Mouse (Mus musculus) forebrain, embryonic 13.5 days (tissue): ENCODE measurements around the gene Ikzf2. TPM values are rescaled to one million over a fixed set of nuclear protein-coding genes. Genes with fewer than 3 reads are reported as not detected.

Source experiments
- ATAC-seq: fragments of 200-750 bp; cut with Nextera tagmentation; 2 replicates; pipeline ENCODE4 v1.8.0; 2017
- H3K27ac ChIP-seq: fragments of 300-500 bp; sonication (generic); 2 replicates; pipeline ENCODE4 v1.5.1; 2015; ENCODE audit warnings: inconsistent platforms, mild to moderate bottlenecking, moderate library complexity
- H3K27me3 ChIP-seq: fragments of 300-500 bp; sonication (generic); 2 replicates; pipeline ENCODE4 v1.6.1; 2015; ENCODE audit warnings: mild to moderate bottlenecking, inconsistent platforms
- H3K36me3 ChIP-seq: fragments of 300-500 bp; sonication (generic); 2 replicates; pipeline ENCODE4 v1.6.1; 2015; ENCODE audit warnings: mild to moderate bottlenecking, inconsistent platforms; ENCODE audit not compliant: poor library complexity, severe bottlenecking
- H3K4me1 ChIP-seq: fragments of 300-500 bp; sonication (generic); 2 replicates; pipeline ENCODE4 v1.6.1; 2015; ENCODE audit warnings: inconsistent platforms
- H3K4me2 ChIP-seq: fragments of 300-500 bp; sonication (generic); 2 replicates; pipeline ENCODE4 v1.6.1; 2015; ENCODE audit warnings: inconsistent platforms, mild to moderate bottlenecking, moderate library complexity
- H3K4me3 ChIP-seq: fragments of 300-500 bp; sonication (generic); 2 replicates; pipeline ENCODE4 v1.5.1; 2015; ENCODE audit warnings: mild to moderate bottlenecking, inconsistent platforms
- H3K9ac ChIP-seq: fragments of 300-500 bp; sonication (generic); 2 replicates; pipeline ENCODE4 v1.6.1; 2015; ENCODE audit warnings: mild to moderate bottlenecking, inconsistent platforms
- H3K9me3 ChIP-seq: fragments of 300-500 bp; sonication (generic); replicated peaks from 2 replicates; pipeline ENCODE4 v1.6.1; 2016; ENCODE audit warnings: inconsistent platforms
- WGBS: fragments of 180-500 bp; shearing (Covaris S2); methylation state at CpG from one replicate; pipeline ENCODE4 v1.1.7; 2015; 5-methylcytosine and 5-hydroxymethylcytosine counted together
- polyA plus RNA-seq: library from polyadenylated mRNA; unstranded; fragments of >200 nt; fragmentation: Nextera tagmentation; extraction: Ambion mirVana; gene quantifications from 2 replicates; pipeline ENCODE4 v1.2.1, GENCODE M21; 2015

The Ikzf2 gene
- polyA plus RNA-seq, 1 experiment from 2014 or later: 4.5 TPM

- no peaks in the 10 kb centered on the region for H3K36me3 ChIP-seq
- 95% methylated on average over 4 of the region's 4 CpGs for WGBS
- no peaks in the 10 kb centered on the region for H3K9me3 ChIP-seq
Observed at GRCm38 (mm10) chr1:69578917-69579316, 108.1 kb downstream of the Ikzf2 start.

GRCm38 (mm10) chr1:69559443-69560090 lies 127.5 kb downstream of the Ikzf2 start:
- 86% methylated on average over 5 of the region's 5 CpGs for WGBS
- no peaks in the 10 kb centered on the region for H3K27me3 ChIP-seq
- no peak for ATAC-seq

More at GRCm38 (mm10) chr1:69578917-69579316, 108.1 kb downstream of the Ikzf2 start:
- Histone ChIP-seq H3K4me1 (no peaks in the 10 kb centered on the region), H3K27ac (no peak overlapping the region), H3K4me2 (no peak overlapping the region), H3K4me3 (no peak overlapping the region), H3K9ac (no peak overlapping the region), H3K27me3 (no peaks in the 10 kb centered on the region)
- ATAC-seq: no peak

GRCm38 (mm10) chr1:69555636-69556151 lies 131.4 kb downstream of the Ikzf2 start:
- no peaks in the 10 kb centered on the region for H3K27me3 ChIP-seq
- 94% methylated on average over 5 of the region's 5 CpGs for WGBS
- no peaks in the 10 kb centered on the region for H3K4me1 ChIP-seq
- H3K4me3 ChIP-seq: no peak overlapping the region
- H3K4me2 ChIP-seq: no peak overlapping the region
- ATAC-seq: no peak
- H3K27ac ChIP-seq: no peak overlapping the region
- H3K36me3 ChIP-seq: no peaks in the 10 kb centered on the region
- H3K9me3 ChIP-seq: no peaks in the 10 kb centered on the region
- H3K9ac ChIP-seq: no peak overlapping the region

More at GRCm38 (mm10) chr1:69559443-69560090, 127.5 kb downstream of the Ikzf2 start:
- no peaks in the 10 kb centered on the region for H3K4me1 ChIP-seq
- no peak overlapping the region for H3K4me3 ChIP-seq
- no peaks in the 10 kb centered on the region for H3K36me3 ChIP-seq
- H3K27ac ChIP-seq: no peak overlapping the region
- H3K4me2 ChIP-seq: no peak overlapping the region
- no peak overlapping the region for H3K9ac ChIP-seq
- no peaks in the 10 kb centered on the region for H3K9me3 ChIP-seq

GRCm38 (mm10) chr1:69549987-69550386 lies 137.1 kb downstream of the Ikzf2 start:
- Histone ChIP-seq H3K36me3 (no peaks in the 10 kb centered on the region), H3K27me3 (no peaks in the 10 kb centered on the region), H3K4me3 (no peak overlapping the region), H3K9me3 (no peaks in the 10 kb centered on the region), H3K4me1 (no peaks in the 10 kb centered on the region), H3K4me2 (no peak overlapping the region), H3K27ac (no peak overlapping the region), H3K9ac (no peak overlapping the region)
- 95% methylated on average over 4 of the region's 4 CpGs for WGBS
- ATAC-seq: no peak

- WGBS: 95% methylated on average over 1 of the region's 1 CpGs
- Histone ChIP-seq H3K4me1 (no peaks in the 10 kb centered on the region), H3K4me3 (no peak overlapping the region), H3K4me2 (no peak overlapping the region), H3K36me3 (no peaks in the 10 kb centered on the region), H3K9me3 (no peaks in the 10 kb centered on the region), H3K27me3 (no peaks in the 10 kb centered on the region), H3K9ac (no peak overlapping the region), H3K27ac (no peak overlapping the region)
- no peak for ATAC-seq
Observed at GRCm38 (mm10) chr1:69545885-69546253, 141.2 kb downstream of the Ikzf2 start.

- Histone ChIP-seq H3K4me1 (no peaks in the 10 kb centered on the region), H3K27me3 (no peaks in the 10 kb centered on the region), H3K9me3 (no peaks in the 10 kb centered on the region), H3K4me2 (no peak overlapping the region), H3K4me3 (no peak overlapping the region), H3K9ac (no peak overlapping the region), H3K36me3 (no peaks in the 10 kb centered on the region), H3K27ac (no peak overlapping the region)
- ATAC-seq: no peak
- 94% methylated on average over 8 of the region's 8 CpGs for WGBS
Observed at GRCm38 (mm10) chr1:69545217-69545884, 141.7 kb downstream of the Ikzf2 start.

- H3K9me3 ChIP-seq: no peaks in the 10 kb centered on the region
- H3K4me3 ChIP-seq: no peak overlapping the region
- 97% methylated on average over 6 of the region's 6 CpGs for WGBS
- no peak overlapping the region for H3K4me2 ChIP-seq
- H3K36me3 ChIP-seq: no peaks in the 10 kb centered on the region
- H3K27ac ChIP-seq: no peak overlapping the region
- H3K9ac ChIP-seq: no peak overlapping the region
- H3K27me3 ChIP-seq: no peaks in the 10 kb centered on the region
- H3K4me1 ChIP-seq: no peaks in the 10 kb centered on the region
- ATAC-seq: no peak
Observed at GRCm38 (mm10) chr1:69543774-69544597, 143.1 kb downstream of the Ikzf2 start.

- Histone ChIP-seq H3K4me3 (no peak overlapping the region), H3K36me3 (no peaks in the 10 kb centered on the region), H3K4me1 (peaks cover 5% of the 10 kb centered on the region), H3K9ac (no peak overlapping the region), H3K27ac (no peak overlapping the region), H3K27me3 (no peaks in the 10 kb centered on the region), H3K9me3 (no peaks in the 10 kb centered on the region), H3K4me2 (no peak overlapping the region)
- WGBS: 89% methylated on average over 3 of the region's 3 CpGs
- no peak for ATAC-seq
Observed at GRCm38 (mm10) chr1:69542546-69542945, 144.5 kb downstream of the Ikzf2 start.

GRCm38 (mm10) chr1:69538663-69539062 lies 148.4 kb downstream of the Ikzf2 start:
- H3K36me3 ChIP-seq: no peaks in the 10 kb centered on the region
- H3K9ac ChIP-seq: no peak overlapping the region
- no peak overlapping the region for H3K4me2 ChIP-seq
- H3K9me3 ChIP-seq: no peaks in the 10 kb centered on the region
- 36% methylated on average over 7 of the region's 7 CpGs for WGBS
- H3K4me3 ChIP-seq: no peak overlapping the region
- peaks cover 17% of the 10 kb centered on the region for H3K4me1 ChIP-seq
- H3K27me3 ChIP-seq: no peaks in the 10 kb centered on the region
- H3K27ac ChIP-seq: no peak overlapping the region
- ATAC-seq: peak; percentile 39; the same call in 1 of the 2 replicates

GRCm38 (mm10) chr1:69537619-69538018 lies 149.4 kb downstream of the Ikzf2 start:
- no peak for ATAC-seq
- Histone ChIP-seq H3K27ac (no peak overlapping the region), H3K36me3 (no peaks in the 10 kb centered on the region), H3K4me3 (no peak overlapping the region), H3K4me2 (no peak overlapping the region), H3K4me1 (peaks cover 17% of the 10 kb centered on the region), H3K9me3 (no peaks in the 10 kb centered on the region), H3K9ac (no peak overlapping the region), H3K27me3 (no peaks in the 10 kb centered on the region)
- 25% methylated on average over 3 of the region's 3 CpGs for WGBS

GRCm38 (mm10) chr1:69535507-69535906 lies 151.5 kb downstream of the Ikzf2 start:
- Histone ChIP-seq H3K4me2 (peak overlapping the region; percentile 22; the same call in 1 of the 2 replicates), H3K27me3 (no peaks in the 10 kb centered on the region), H3K4me1 (peaks cover 17% of the 10 kb centered on the region), H3K27ac (no peak overlapping the region; the same call in 1 of the 2 replicates), H3K36me3 (no peaks in the 10 kb centered on the region), H3K4me3 (no peak overlapping the region), H3K9me3 (no peaks in the 10 kb centered on the region), H3K9ac (no peak overlapping the region)
- ATAC-seq: peak; percentile 82
- 16% methylated on average over 4 of the region's 4 CpGs for WGBS

- H3K9me3 ChIP-seq: no peaks in the 10 kb centered on the region
- no peak overlapping the region for H3K9ac ChIP-seq
- H3K27me3 ChIP-seq: no peaks in the 10 kb centered on the region
- H3K4me1 ChIP-seq: peaks cover 13% of the 10 kb centered on the region; the same call in 1 of the 2 replicates
- 90% methylated on average over 10 of the region's 10 CpGs for WGBS
- ATAC-seq: no peak
- no peak overlapping the region for H3K4me3 ChIP-seq
- no peak overlapping the region for H3K27ac ChIP-seq
- H3K4me2 ChIP-seq: no peak overlapping the region
- no peaks in the 10 kb centered on the region for H3K36me3 ChIP-seq
Observed at GRCm38 (mm10) chr1:69533048-69533447, 154.0 kb downstream of the Ikzf2 start.
